Mouse (Mus musculus) ES-CJ7 (cell line): Measurements from ENCODE around the gene Slc9a9.

ENCODE experiments used
- DNase-seq: peaks from one replicate; pipeline ENCODE4 v3.0.0; 2011; ENCODE audit warnings: low read depth, low spot score

Slc9a9 gene

GRCm38 (mm10) chr9:94682260-94682659 is 12.6 kb downstream of the Slc9a9 start:
- DNase-seq = no peak

- DNase-seq = no peak
Measured at GRCm38 (mm10) chr9:94685640-94686039, 15.9 kb downstream of the Slc9a9 start.

GRCm38 (mm10) chr9:94686380-94686779 is 16.7 kb downstream of the Slc9a9 start:
- no peak for DNase-seq

GRCm38 (mm10) chr9:94687203-94687859 is 17.6 kb downstream of the Slc9a9 start:
- no peak for DNase-seq

GRCm38 (mm10) chr9:94691311-94692087 is 21.8 kb downstream of the Slc9a9 start:
- DNase-seq = no peak

- DNase-seq = no peak
Measured at GRCm38 (mm10) chr9:94692122-94692521, 22.4 kb downstream of the Slc9a9 start.

GRCm38 (mm10) chr9:94694243-94694642 is 24.5 kb downstream of the Slc9a9 start:
- no peak for DNase-seq

- DNase-seq = no peak
Measured at GRCm38 (mm10) chr9:94694983-94695382, 25.3 kb downstream of the Slc9a9 start.

GRCm38 (mm10) chr9:94696539-94697079 is 26.9 kb downstream of the Slc9a9 start:
- no peak for DNase-seq

- no peak for DNase-seq
Measured at GRCm38 (mm10) chr9:94698175-94698574, 28.5 kb downstream of the Slc9a9 start.

GRCm38 (mm10) chr9:94700549-94700948 is 30.8 kb downstream of the Slc9a9 start:
- DNase-seq = peak; percentile 30

- no peak for DNase-seq
Measured at GRCm38 (mm10) chr9:94701193-94701869, 31.6 kb downstream of the Slc9a9 start.

- no peak for DNase-seq
Measured at GRCm38 (mm10) chr9:94701965-94702634, 32.4 kb downstream of the Slc9a9 start.

GRCm38 (mm10) chr9:94704986-94705757 is 35.5 kb downstream of the Slc9a9 start:
- DNase-seq = no peak

GRCm38 (mm10) chr9:94705758-94706026 is 36.0 kb downstream of the Slc9a9 start:
- no peak for DNase-seq

GRCm38 (mm10) chr9:94712084-94712483 is 42.4 kb downstream of the Slc9a9 start:
- DNase-seq = no peak

- DNase-seq = no peak
Measured at GRCm38 (mm10) chr9:94716695-94717094, 47.0 kb downstream of the Slc9a9 start.

- no peak for DNase-seq
Measured at GRCm38 (mm10) chr9:94723631-94724030, 53.9 kb downstream of the Slc9a9 start.

GRCm38 (mm10) chr9:94725121-94725520 is 55.4 kb downstream of the Slc9a9 start:
- no peak for DNase-seq

- peak; percentile 19 for DNase-seq
Measured at GRCm38 (mm10) chr9:94727457-94727856, 57.7 kb downstream of the Slc9a9 start.

- no peak for DNase-seq
Measured at GRCm38 (mm10) chr9:94730396-94730795, 60.7 kb downstream of the Slc9a9 start.
